Mouse (Mus musculus) thymus, adult 2 months (tissue): ENCODE results near the gene Akap13.

Experiments
- CTCF ChIP-seq: fragments of 200-500 bp; IDR thresholded peaks from 2 replicates; pipeline ENCODE4 v1.5.1; 2012; ENCODE audit warnings: mild to moderate bottlenecking, control low read depth, low read length, moderate library complexity, borderline replicate concordance; ENCODE audit not compliant: control insufficient read depth, poor library complexity, insufficient read depth; ENCODE audit errors: extremely low read depth
- POLR2A ChIP-seq: fragments of 200-500 bp; IDR thresholded peaks from 2 replicates; pipeline ENCODE4 v1.6.1; 2012; ENCODE audit warnings: mild to moderate bottlenecking, low read length, control low read depth, moderate library complexity; ENCODE audit not compliant: control insufficient read depth, poor library complexity, insufficient read depth; ENCODE audit errors: extremely low read depth

GRCm38 (mm10) chr7:75413903-75414302 lies 41.4 kb upstream of the Akap13 start:
- TF ChIP-seq CTCF (no peak), POLR2A (no peak)
